Mouse (Mus musculus) lung, postnatal 0 days (tissue): ENCODE results near the gene Gna11.

ENCODE experiments used
- CTCF ChIP-seq: IDR thresholded peaks from 2 replicates; pipeline ENCODE4 v1.5.1; 2016; ENCODE audit warnings: antibody characterized with exemption, mild to moderate bottlenecking
- EP300 ChIP-seq: IDR thresholded peaks from 2 replicates; pipeline ENCODE4 v1.6.1; 2016; ENCODE audit warnings: antibody characterized with exemption, mild to moderate bottlenecking, control low read depth

DNA sequence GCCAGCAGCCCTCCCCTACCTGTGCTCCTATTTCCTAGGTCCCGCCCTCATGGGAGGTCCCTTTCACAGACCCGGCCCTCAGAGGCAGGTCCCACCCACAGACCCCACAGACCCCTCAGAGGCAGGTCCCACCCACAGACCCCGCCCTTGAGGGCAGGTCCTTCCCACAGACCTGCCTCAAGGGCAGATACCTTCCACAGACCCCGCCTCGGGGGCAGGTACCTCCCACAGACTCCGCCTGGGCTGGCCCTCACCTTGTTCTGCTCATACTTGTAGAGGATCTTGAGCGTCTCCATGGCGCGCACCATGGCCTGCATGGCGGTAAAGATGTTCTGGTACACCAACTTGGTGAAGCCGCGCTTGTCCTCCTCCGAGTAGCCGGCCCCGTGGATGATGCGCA, 10.2 kb downstream of the Gna11 start:
- no peak for TF ChIP-seq EP300
- no peak for TF ChIP-seq CTCF
